Mouse (Mus musculus) adrenal gland, postnatal 10 days (tissue): ENCODE results near the gene Rbm7. TPM values are rescaled to one million over a fixed set of nuclear protein-coding genes. Genes with fewer than 3 reads are reported as not detected.

Experiments used
- microRNA-seq: library from miRNA; unstranded; fragments of <30 nt; microRNA quantifications from one replicate; pipeline ENCODE4 v1.2.0, GENCODE M21; 2021
- total RNA-seq, 2 experiments: library from RNA; stranded (reverse); gene quantifications; 2 replicates each; pipeline ENCODE4 v1.2.3; 2021

Rbm7 gene
- total RNA-seq, 2 experiments from 2014 or later = 64.6 to 70.9 TPM

Small RNA genes lying within 50 kb of the gene (microRNA-seq; reads per million reads assigned to microRNA genes)
- gene Gm23653 = not detected

Other genes starting within 250 kb of the Rbm7 start
- gene Nxpe2, start 141.8 kb downstream of the Rbm7 start, total RNA-seq = 1 to 10 TPM; 7.3 to 9.4 TPM
- gene Rexo2, start 14.7 kb downstream of the Rbm7 start, total RNA-seq = 10 to 100 TPM; 73.3 to 85.1 TPM
- gene Gm5617, start 143 bp upstream of the Rbm7 start, total RNA-seq = 10 to 100 TPM; 52.7 to 58.4 TPM
- 10 to 100 TPM; 13.9 to 20.8 TPM for gene Nnmt, start 109.9 kb upstream of the Rbm7 start, total RNA-seq